Mouse (Mus musculus): Measurements from ENCODE around the gene Rtn1.

The Rtn1 gene

GRCm38 (mm10) chr12:72234966-72235365, 173.9 kb downstream of the Rtn1 start:
- in situ Hi-C loops (cut with MboI; ENCODE audit: unreplicated experiment in 2 of 2), result no loop called here

- in situ Hi-C loops (cut with MboI; ENCODE audit: unreplicated experiment in 2 of 2), result no loop called here
Measured at GRCm38 (mm10) chr12:72234151-72234550, 174.7 kb downstream of the Rtn1 start.

- in situ Hi-C loops (cut with MboI; ENCODE audit: unreplicated experiment in 2 of 2), result no loop called here
Measured at GRCm38 (mm10) chr12:72232826-72233790, 175.7 kb downstream of the Rtn1 start.

GRCm38 (mm10) chr12:72232176-72232575, 176.7 kb downstream of the Rtn1 start:
- in situ Hi-C loops (cut with MboI; ENCODE audit: unreplicated experiment in 2 of 2), result no loop called here

GRCm38 (mm10) chr12:72229451-72230196, 179.2 kb downstream of the Rtn1 start:
- in situ Hi-C loops (cut with MboI; ENCODE audit: unreplicated experiment in 2 of 2), result no loop called here

- in situ Hi-C loops (cut with MboI; ENCODE audit: unreplicated experiment in 2 of 2), result no loop called here
Measured at GRCm38 (mm10) chr12:72227731-72228130, 181.1 kb downstream of the Rtn1 start.

- in situ Hi-C loops (cut with MboI; ENCODE audit: unreplicated experiment in 2 of 2), result no loop called here
Measured at GRCm38 (mm10) chr12:72225371-72225770, 183.5 kb downstream of the Rtn1 start.

GRCm38 (mm10) chr12:72223557-72224102, 185.2 kb downstream of the Rtn1 start:
- in situ Hi-C loops (cut with MboI; ENCODE audit: unreplicated experiment in 2 of 2), result no loop called here

GRCm38 (mm10) chr12:72213554-72213953, 195.3 kb downstream of the Rtn1 start:
- in situ Hi-C loops (cut with MboI; ENCODE audit: unreplicated experiment in 2 of 2), result no loop called here

- in situ Hi-C loops (cut with MboI; ENCODE audit: unreplicated experiment in 2 of 2), result no loop called here
Measured at GRCm38 (mm10) chr12:72200828-72201227, 208.0 kb downstream of the Rtn1 start.

GRCm38 (mm10) chr12:72197925-72198486, 210.8 kb downstream of the Rtn1 start:
- in situ Hi-C loops (cut with MboI; ENCODE audit: unreplicated experiment in 2 of 2), result no loop called here

GRCm38 (mm10) chr12:72197434-72197833, 211.4 kb downstream of the Rtn1 start:
- in situ Hi-C loops (cut with MboI; ENCODE audit: unreplicated experiment in 2 of 2), result no loop called here

GRCm38 (mm10) chr12:72184929-72185328, 223.9 kb downstream of the Rtn1 start, which contains the start of gene Ccdc175:
Gene Ccdc175 (minus strand): TSS chr12:72185029.
- in situ Hi-C loops (cut with MboI; ENCODE audit: unreplicated experiment in 2 of 2), result no loop called here

- in situ Hi-C loops (cut with MboI; ENCODE audit: unreplicated experiment in 2 of 2), result no loop called here
Measured at GRCm38 (mm10) chr12:72179561-72179960, 229.3 kb downstream of the Rtn1 start.

GRCm38 (mm10) chr12:72178322-72178721, 230.5 kb downstream of the Rtn1 start:
- in situ Hi-C loops (cut with MboI; ENCODE audit: unreplicated experiment in 2 of 2), result no loop called here

Data from v-Abl transformed pro-B cells (cell line).